Mouse (Mus musculus) stomach, postnatal 0 days (tissue): ENCODE measurements around the gene P2ry6.

Experiments used
- CTCF ChIP-seq: IDR thresholded peaks from 2 replicates; pipeline ENCODE4 v1.5.1; 2016; ENCODE audit warnings: antibody characterized with exemption, low read depth, mild to moderate bottlenecking, moderate library complexity
- EP300 ChIP-seq: optimal IDR thresholded peaks from 2 replicates; pipeline ENCODE3; 2016; ENCODE audit warnings: antibody characterized with exemption

GRCm38 (mm10) chr7:100919809-100920107 lies 54.7 kb downstream of the P2ry6 start:
- TF ChIP-seq EP300: no peak
- no peak for TF ChIP-seq CTCF
